Mouse (Mus musculus) ES-Bruce4 (cell line): ENCODE data around the gene Aff3. TPM values are rescaled to one million over a fixed set of nuclear protein-coding genes. Genes with fewer than 3 reads are reported as not detected.

ENCODE experiments used
- H3K27ac ChIP-seq: 2 replicates; pipeline ENCODE4 v1.5.1; 2012; ENCODE audit warnings: low read length, inconsistent platforms; ENCODE audit not compliant: insufficient read depth
- H3K27me3 ChIP-seq: 2 replicates; pipeline ENCODE4 v1.6.1; 2012; ENCODE audit warnings: mild to moderate bottlenecking, low read length, inconsistent platforms; ENCODE audit not compliant: control insufficient read depth, poor library complexity, insufficient read depth, severe bottlenecking
- H3K36me3 ChIP-seq: 2 replicates; pipeline ENCODE4 v1.6.1; 2012; ENCODE audit warnings: inconsistent platforms, mild to moderate bottlenecking, low read length, moderate library complexity; ENCODE audit not compliant: control insufficient read depth, poor library complexity, insufficient read depth, severe bottlenecking
- H3K4me1 ChIP-seq: one replicate; pipeline ENCODE4 v1.8.1; 2011; ENCODE audit warnings: low read length; ENCODE audit not compliant: control insufficient read depth, insufficient read depth
- H3K4me3 ChIP-seq: 2 replicates; pipeline ENCODE4 v1.5.1; 2011; ENCODE audit warnings: low read depth, mild to moderate bottlenecking, low read length
- H3K9ac ChIP-seq: 2 replicates; pipeline ENCODE4 v1.6.1; 2012; ENCODE audit warnings: low read depth, mild to moderate bottlenecking, inconsistent platforms; ENCODE audit not compliant: poor library complexity, severe bottlenecking
- H3K9me3 ChIP-seq: replicated peaks from 2 replicates; pipeline ENCODE4 v1.6.1; 2012; ENCODE audit warnings: mild to moderate bottlenecking, low read length, inconsistent platforms; ENCODE audit not compliant: control insufficient read depth, poor library complexity, insufficient read depth, severe bottlenecking
- CTCF ChIP-seq: IDR thresholded peaks from one replicate; pipeline ENCODE4 v1.8.1; 2011; ENCODE audit warnings: low read depth, low read length
- EP300 ChIP-seq: IDR thresholded peaks from 2 replicates; pipeline ENCODE4 v1.6.1; 2011; ENCODE audit warnings: low read depth, low read length; ENCODE audit not compliant: insufficient read depth
- POLR2A ChIP-seq: IDR thresholded peaks from one replicate; pipeline ENCODE4 v1.8.1; 2011; ENCODE audit warnings: low read length; ENCODE audit not compliant: insufficient read depth
- polyA plus RNA-seq: library from polyadenylated mRNA; stranded (reverse); fragments of >200 nt; gene quantifications from 2 replicates; pipeline ENCODE4 v1.2.4, GENCODE M21; 2011; ENCODE audit warnings: low read depth; ENCODE audit not compliant: missing spikeins, insufficient read depth, insufficient read length

The Aff3 gene
- polyA plus RNA-seq, 1 experiment = 9.2 TPM

- H3K9me3 ChIP-seq = no peaks in the 10 kb centered on the region
- TF ChIP-seq CTCF = no peak
- TF ChIP-seq EP300 = no peak
- TF ChIP-seq POLR2A = no peak
- H3K4me3 ChIP-seq = no peak overlapping the region
- peaks cover 3% of the 10 kb centered on the region for H3K4me1 ChIP-seq
- H3K36me3 ChIP-seq = no peaks in the 10 kb centered on the region
- no peaks in the 10 kb centered on the region for H3K27me3 ChIP-seq
- H3K27ac ChIP-seq = no peak overlapping the region
- no peak overlapping the region for H3K9ac ChIP-seq
Measured at GRCm38 (mm10) chr1:38393516-38393915, 271.2 kb downstream of the Aff3 start.

DNA sequence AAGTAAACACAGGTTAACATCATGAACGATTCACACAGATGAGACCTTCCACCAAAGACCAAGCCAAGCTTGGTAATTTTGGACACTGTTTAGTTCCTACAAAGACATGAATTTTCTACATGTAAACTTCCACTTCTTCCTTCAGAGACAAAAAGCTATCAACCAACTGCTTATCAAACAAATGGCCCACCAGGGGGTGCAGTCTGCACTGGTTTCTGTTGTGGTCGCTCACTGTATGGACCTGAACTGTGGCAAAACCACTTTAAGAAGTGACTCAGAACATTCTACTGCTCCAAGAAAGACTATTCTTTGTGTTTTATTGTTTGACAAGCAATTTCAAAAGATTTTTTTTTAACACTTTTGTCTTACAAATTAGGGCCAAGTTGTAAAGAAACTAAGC, 271.8 kb downstream of the Aff3 start:
- H3K4me3 ChIP-seq = no peak overlapping the region
- peaks cover 3% of the 10 kb centered on the region for H3K4me1 ChIP-seq
- no peak overlapping the region for H3K9ac ChIP-seq
- no peaks in the 10 kb centered on the region for H3K9me3 ChIP-seq
- H3K27me3 ChIP-seq = no peaks in the 10 kb centered on the region
- H3K27ac ChIP-seq = no peak overlapping the region
- TF ChIP-seq CTCF = peak; percentile 2
- no peak for TF ChIP-seq EP300
- H3K36me3 ChIP-seq = no peaks in the 10 kb centered on the region

DNA sequence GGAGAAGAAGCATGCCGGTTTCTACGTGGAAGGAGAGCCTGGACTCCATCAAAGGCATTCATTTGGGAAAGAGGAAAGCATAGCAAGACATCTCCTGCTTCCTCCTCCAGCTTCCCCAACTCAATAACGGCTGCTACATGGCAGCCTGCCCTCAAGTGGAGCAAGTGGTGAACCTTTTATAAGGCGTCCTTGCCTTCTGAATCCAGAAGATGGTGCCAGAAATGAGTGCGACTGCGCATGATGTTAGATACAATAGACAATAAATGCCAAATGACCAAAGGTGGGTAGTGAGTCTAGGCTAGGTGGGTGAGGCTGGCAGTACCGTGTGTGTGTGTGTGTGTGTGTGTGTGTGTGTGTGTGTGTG, 273.9 kb downstream of the Aff3 start:
- Histone ChIP-seq H3K9ac (no peak overlapping the region), H3K27ac (no peak overlapping the region), H3K4me1 (peaks cover 3% of the 10 kb centered on the region), H3K27me3 (no peaks in the 10 kb centered on the region), H3K36me3 (no peaks in the 10 kb centered on the region), H3K9me3 (no peaks in the 10 kb centered on the region), H3K4me3 (no peak overlapping the region)
- TF ChIP-seq CTCF (no peak), POLR2A (no peak), EP300 (no peak)

DNA sequence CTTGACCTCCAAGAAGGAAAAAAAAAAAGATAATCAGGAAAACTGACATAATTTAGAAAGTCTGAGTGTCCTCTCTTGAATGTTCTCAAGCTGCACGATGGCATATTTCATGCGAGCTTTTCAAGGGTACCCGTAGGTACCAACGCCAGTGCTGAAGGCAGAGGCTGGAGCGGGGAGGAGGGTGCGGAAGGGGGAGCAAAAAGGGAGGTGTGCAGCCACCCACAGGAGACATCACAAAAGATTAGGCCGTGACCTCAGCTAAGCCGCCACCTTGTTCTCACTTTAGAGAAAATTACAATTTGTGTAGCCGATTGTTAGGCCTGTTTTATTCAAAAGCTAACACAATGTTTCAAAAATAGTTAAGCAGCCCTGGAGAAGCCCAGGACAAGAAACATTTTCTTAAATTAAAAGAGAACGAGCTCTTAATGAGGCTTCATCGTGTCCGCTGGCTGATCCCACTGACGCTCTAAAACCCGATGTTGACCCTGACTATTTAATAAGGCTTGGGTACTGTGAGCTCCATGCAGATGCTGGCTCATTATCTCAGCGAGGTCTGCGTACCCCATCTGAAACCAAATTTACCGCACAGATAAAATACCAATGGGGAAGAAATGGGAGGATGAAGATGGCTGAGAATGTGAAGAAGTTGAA, 274.4 kb downstream of the Aff3 start:
- Histone ChIP-seq H3K27me3 (no peaks in the 10 kb centered on the region), H3K9me3 (no peaks in the 10 kb centered on the region), H3K4me1 (peaks cover 2% of the 10 kb centered on the region), H3K36me3 (no peaks in the 10 kb centered on the region), H3K27ac (no peak overlapping the region), H3K9ac (no peak overlapping the region), H3K4me3 (no peak overlapping the region)
- no peak for TF ChIP-seq CTCF
- TF ChIP-seq EP300 = no peak
- TF ChIP-seq POLR2A = no peak

GRCm38 (mm10) chr1:38389576-38389975, 275.2 kb downstream of the Aff3 start:
- H3K36me3 ChIP-seq = no peaks in the 10 kb centered on the region
- no peak overlapping the region for H3K9ac ChIP-seq
- no peak for TF ChIP-seq EP300
- TF ChIP-seq POLR2A = no peak
- TF ChIP-seq CTCF = no peak
- H3K4me1 ChIP-seq = no peaks in the 10 kb centered on the region
- H3K27ac ChIP-seq = no peak overlapping the region
- no peaks in the 10 kb centered on the region for H3K27me3 ChIP-seq
- no peaks in the 10 kb centered on the region for H3K9me3 ChIP-seq
- H3K4me3 ChIP-seq = no peak overlapping the region

DNA sequence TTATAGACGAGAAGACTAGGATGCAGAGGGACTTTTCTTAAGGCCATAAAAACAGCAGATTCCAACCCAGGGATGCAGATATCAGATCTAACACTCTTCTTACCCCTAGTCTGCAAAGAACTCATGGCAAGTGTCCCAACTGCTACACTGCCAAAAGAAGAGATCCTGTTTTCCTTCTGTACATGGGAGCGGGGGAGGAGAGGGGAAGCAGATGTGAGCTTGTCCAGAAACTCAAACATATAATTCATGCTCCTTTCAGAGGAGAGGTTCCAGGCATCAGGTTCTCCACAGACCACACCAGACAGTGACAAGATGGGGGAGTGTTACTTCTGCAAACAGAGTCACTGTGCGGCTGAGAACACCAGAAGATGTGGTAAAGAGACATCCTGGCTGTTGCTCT, 276.3 kb downstream of the Aff3 start:
- TF ChIP-seq EP300 (no peak), CTCF (no peak), POLR2A (no peak)
- H3K36me3 ChIP-seq = no peaks in the 10 kb centered on the region
- no peaks in the 10 kb centered on the region for H3K4me1 ChIP-seq
- H3K4me3 ChIP-seq = no peak overlapping the region
- no peak overlapping the region for H3K27ac ChIP-seq
- H3K27me3 ChIP-seq = no peaks in the 10 kb centered on the region
- no peaks in the 10 kb centered on the region for H3K9me3 ChIP-seq
- H3K9ac ChIP-seq = no peak overlapping the region
